Mouse (Mus musculus) lung, adult 18-20 months (tissue): ENCODE measurements around the gene Stox2.

Experiments used
- DNase-seq, 2 experiments: peaks; one replicate each; pipeline ENCODE4 v3.0.0; 2022; ENCODE audit warnings: mixed read lengths in 2 of 2

Gene Stox2

GRCm38 (mm10) chr8:47351914-47352701, 94.1 kb downstream of the Stox2 start:
- DNase-seq, result peak; percentile 35 to 54

- no peak for DNase-seq
Observed at GRCm38 (mm10) chr8:47349082-47349481, 97.1 kb downstream of the Stox2 start.

GRCm38 (mm10) chr8:47347809-47348208, 98.4 kb downstream of the Stox2 start:
- no peak for DNase-seq

DNA sequence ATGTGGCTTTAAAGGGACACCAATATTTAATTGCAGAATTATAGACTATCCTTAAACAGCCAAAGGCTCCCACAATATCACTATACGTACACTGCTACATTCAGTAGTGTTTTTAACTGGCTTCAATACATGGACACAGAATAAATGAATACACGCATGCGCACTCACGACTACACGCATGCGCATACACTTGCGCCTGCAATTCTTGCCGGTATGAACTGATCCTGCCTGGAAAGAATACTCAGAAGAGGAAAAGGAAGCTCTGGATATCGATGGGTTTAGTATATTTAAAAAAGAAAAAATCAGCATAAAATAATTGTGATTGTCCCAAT, 100.4 kb downstream of the Stox2 start:
- no peak for DNase-seq

GRCm38 (mm10) chr8:47345085-47345771, 100.9 kb downstream of the Stox2 start:
- no peak for DNase-seq

DNA sequence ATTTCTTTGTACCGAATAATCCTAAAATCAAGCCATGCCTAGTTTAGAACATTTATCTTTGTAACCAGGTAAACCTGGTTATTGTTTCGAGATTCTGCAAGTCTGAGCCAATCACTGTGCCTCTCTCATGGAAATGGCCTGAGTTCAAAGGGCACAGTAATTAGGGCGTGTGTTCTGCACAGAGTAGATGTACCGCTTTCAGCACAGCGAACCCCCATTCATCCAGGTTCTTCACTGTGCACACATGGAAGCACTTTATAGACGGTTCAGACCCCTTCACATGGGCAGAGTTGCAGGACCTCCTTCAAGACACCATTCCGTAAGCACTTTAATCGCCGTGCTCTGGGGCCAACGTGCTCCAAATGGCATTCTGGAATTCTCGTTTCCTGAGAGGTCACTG, 104.7 kb downstream of the Stox2 start:
- DNase-seq, result no peak

GRCm38 (mm10) chr8:47338691-47339323, 107.4 kb downstream of the Stox2 start:
- DNase-seq, result no peak

DNA sequence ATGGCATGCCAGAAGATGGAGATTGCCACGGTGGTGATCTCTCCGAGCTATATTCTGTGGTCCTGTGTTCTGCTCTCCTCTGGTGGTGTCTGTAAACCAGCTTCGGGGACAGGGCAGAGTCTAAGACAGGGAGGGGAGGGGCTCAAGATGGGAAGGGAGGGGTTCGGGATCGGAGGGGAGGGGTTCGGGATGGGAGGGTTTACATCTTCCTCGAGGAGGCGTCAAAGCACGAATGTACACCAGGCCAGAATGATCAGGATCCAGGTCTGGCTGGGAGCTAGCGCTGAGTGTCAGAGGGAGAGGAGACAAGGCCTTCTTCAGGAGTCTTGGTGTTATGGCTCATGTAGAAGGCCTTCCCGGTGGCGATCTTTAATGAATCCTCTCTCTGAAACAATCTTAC, 109.7 kb downstream of the Stox2 start:
- no peak for DNase-seq

DNA sequence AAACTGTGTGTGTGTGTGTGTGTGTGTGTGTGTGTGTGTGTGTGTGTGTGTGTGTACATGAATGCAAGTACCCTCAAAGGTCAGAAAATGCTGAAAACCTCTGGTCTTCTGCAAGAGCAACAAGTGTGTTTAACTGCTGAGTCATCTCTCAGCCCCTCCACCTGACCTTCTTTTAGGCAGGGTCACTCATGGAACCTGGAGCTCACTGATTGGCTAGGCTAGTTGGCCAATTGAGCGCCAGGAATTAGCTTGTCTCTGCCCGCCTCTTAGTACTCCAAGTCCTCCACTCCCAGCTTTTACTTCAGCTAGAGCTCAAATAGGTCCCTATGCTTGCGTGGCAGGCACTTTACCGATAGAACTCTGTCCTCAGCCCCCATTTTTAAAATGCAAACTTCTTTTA, 110.2 kb downstream of the Stox2 start:
- no peak for DNase-seq

DNA sequence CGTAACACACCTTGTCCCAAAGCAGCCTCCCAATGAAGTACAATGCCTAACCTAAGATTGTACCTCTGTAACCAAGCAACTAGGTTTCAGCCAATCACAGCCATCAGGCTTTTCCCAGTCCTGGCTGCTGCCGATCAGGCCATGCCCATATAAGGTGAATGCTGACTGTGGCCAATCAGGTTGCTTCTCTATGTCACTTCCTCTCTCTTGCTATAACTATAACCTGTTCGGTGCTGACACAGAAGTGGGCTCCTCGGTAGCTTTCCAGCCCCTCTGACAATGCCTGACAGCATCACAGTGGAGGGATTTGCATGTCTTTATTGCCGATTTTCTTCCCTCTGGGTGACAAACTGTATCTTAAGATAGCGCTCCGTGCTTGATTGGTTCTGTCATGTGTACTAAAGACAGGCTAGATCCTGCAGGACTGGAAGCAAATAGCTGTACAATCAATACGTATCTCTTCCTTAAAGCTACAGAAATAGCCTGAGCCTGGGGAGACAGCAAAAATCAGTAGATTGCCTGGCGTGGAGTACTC, 111.9 kb downstream of the Stox2 start:
- DNase-seq, result peak; percentile 19 to 54

DNA sequence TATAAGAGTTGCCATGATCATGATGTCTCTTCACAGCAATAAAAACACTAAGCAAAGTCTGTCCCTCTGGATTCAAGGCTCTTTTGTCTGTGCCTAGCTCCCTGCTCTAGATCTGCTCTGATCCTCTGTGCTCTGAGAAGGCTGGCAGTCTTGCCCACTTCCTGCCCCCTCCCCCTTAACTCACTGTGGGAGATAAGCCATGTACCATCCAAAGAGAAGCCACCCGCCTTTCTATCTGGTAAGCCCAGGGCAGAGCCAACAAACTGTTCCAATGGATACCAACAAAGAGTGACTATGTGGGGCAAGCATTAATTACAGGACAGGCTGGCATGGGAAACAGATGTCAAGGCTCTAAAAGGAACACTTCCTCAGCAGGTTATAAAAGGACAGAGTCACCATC, 113.2 kb downstream of the Stox2 start:
- no peak for DNase-seq

DNA sequence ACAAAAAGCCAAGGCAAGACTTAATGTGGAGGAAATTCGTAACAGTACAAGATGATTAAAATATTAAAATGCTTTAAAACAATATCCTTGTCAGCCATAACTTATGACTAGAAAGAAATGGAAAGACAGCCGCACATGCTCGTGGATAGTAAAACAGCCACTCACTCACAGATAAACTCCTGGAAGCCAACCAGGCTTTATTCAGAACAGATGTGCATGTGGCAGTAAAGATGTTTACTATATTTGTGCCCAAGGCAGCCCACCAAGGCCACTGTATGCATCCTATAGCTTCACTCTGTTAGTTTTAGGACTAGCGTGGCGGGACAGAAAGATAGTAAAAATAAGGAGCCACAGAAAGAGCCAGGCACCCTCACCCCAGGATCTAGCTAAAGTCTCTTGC, 115.2 kb downstream of the Stox2 start:
- no peak for DNase-seq

- DNase-seq, result no peak
Observed at GRCm38 (mm10) chr8:47326348-47326747, 119.8 kb downstream of the Stox2 start.

DNA sequence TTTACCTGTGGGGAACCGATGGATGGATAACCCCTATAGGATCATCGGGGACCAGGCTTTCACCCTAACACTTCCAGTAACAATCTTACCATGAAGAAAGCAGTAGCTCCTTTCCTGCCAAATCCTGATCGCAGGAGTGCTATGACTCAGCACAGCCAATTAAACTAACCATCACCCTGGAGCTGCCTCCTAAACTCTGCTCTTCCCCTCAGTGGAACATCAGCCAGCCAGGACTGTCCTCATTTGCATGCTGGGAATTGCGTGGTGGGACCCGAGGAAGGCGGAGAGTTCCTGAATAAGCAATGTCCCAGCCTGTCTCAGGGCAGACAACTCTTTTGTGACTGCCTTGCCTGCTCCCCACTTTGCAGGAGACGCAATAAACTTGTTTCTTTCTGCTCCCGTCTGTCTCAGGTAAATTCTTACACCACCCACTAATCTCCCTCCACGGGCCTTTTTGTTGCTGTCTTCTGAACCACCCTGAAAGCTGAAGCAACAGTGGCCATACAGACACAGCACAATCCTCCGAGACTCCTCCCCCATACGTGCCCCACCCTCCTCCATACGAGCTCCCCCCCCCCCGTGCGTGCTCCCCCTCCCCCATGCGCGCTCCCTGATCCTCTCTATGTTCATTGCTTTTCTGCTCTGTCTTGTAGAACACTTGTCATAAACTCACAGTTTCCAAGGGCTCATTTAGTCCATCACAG, 121.9 kb downstream of the Stox2 start:
- DNase-seq, result no peak

DNA sequence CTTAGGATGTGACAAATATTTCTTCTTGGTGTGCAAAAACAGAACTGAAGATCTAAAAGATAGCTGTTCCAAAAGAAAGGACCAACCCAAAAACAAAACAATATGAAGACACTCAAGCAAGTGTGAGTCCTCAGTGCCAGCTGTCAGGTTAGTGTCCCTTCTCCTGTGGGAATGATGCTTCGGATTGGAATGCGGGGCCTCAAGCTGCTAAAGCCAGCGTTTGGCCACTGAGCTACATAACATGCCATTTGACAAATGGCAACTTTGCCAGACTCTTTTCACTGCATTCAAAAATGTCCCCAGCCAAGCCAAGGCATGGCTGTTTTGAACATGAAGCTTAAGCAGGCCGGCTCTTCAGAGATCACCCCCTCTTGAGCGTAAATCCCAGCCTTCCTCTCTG, 124.9 kb downstream of the Stox2 start:
- no peak for DNase-seq

- no peak for DNase-seq
Observed at GRCm38 (mm10) chr8:47320707-47321106, 125.5 kb downstream of the Stox2 start.

GRCm38 (mm10) chr8:47318468-47318867, 127.7 kb downstream of the Stox2 start:
- no peak for DNase-seq

DNA sequence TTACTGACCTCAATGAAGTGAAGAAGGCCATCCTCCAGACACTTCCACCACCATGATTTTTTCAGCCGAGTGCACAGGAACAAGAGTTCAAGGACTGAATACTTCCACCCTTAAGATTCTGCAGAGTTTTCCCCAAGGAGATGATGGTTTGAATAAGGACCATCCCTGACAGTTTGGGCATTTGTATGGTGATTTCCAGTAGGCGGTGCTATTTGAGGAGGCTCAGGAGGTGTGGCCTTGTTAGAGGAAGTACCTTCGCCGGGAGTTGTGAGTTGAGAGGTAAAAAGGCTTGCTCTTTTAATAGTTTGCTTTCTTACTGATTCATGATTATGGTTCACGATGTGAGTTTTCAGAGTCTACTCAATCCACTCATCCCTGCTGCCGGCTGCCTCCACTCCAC, 138.0 kb downstream of the Stox2 start:
- no peak for DNase-seq

DNA sequence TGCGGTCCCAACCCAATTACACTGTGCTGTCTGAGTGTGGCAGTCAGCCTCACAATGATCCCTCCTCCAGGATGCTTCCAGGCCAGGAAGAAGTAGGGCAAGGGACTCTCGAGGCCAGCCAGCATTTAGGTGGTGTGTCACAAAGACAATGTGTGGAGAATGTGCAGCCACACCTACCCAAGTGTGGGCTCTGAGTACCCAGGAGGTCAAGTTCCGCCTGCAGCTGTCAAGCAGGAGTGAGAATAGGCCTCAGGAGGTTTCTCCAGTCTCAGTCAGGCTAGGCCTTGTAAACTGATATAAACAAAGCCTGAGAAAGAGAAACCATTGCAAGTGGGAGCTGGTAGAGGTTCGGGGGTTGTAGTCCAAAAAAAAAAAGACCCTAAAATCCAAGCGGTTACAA, 139.8 kb downstream of the Stox2 start:
- DNase-seq, result no peak

- no peak for DNase-seq
Observed at GRCm38 (mm10) chr8:47305880-47306279, 140.3 kb downstream of the Stox2 start.

DNA sequence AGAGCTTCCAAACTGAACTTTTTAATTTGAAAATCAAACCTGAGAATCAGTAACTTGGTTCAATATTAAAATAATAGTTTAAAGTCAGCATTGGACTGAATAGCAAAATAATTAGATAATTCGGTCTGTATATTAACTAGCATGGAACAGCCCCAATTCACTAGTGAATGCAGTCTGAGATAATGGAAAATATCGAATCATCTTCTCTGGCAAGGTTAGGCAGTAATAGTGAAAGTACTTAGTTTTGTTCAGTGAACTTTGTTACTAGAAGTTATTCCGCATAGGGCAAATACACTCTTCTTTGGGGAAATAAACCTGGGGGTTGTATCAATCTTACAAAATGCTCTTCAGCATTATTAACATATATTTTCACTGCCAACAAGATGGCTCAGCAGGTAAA, 147.7 kb downstream of the Stox2 start:
- no peak for DNase-seq

GRCm38 (mm10) chr8:47289641-47290040, 156.5 kb downstream of the Stox2 start:
- DNase-seq, result no peak

GRCm38 (mm10) chr8:47288866-47289541, 157.2 kb downstream of the Stox2 start:
- peak; percentile 29 to 57 for DNase-seq
